Mouse (Mus musculus) cerebral cortex, adult 2 months (tissue): ENCODE results near the gene Vps13d.

Experiments
- WGBS: fragments of 180-500 bp; shearing (Covaris S2); methylation state at CpG from one replicate; pipeline ENCODE4 v1.1.7; 2018; 5-methylcytosine and 5-hydroxymethylcytosine counted together

The Vps13d gene

GRCm38 (mm10) chr4:145211076-145211475, 16.3 kb upstream of the Vps13d start:
- 79% methylated on average over 2 of the region's 2 CpGs for WGBS

GRCm38 (mm10) chr4:145210564-145210963, 15.8 kb upstream of the Vps13d start:
- 88% methylated on average over 5 of the region's 5 CpGs for WGBS

GRCm38 (mm10) chr4:145209690-145210088, 14.9 kb upstream of the Vps13d start:
- 50% methylated on average over 5 of the region's 5 CpGs for WGBS

GRCm38 (mm10) chr4:145209076-145209689, 14.4 kb upstream of the Vps13d start:
- WGBS = 58% methylated on average over 6 of the region's 6 CpGs

GRCm38 (mm10) chr4:145207718-145208371, 13.0 kb upstream of the Vps13d start:
- 31% methylated on average over 3 of the region's 3 CpGs for WGBS

GRCm38 (mm10) chr4:145204779-145205178, 10.0 kb upstream of the Vps13d start:
- WGBS = 85% methylated on average over 8 of the region's 8 CpGs

- WGBS = 81% methylated on average over 2 of the region's 2 CpGs
Measured at GRCm38 (mm10) chr4:145203305-145203704, 8.5 kb upstream of the Vps13d start.

GRCm38 (mm10) chr4:145201424-145201823, 6.6 kb upstream of the Vps13d start:
- 45% methylated on average over 3 of the region's 3 CpGs for WGBS

GRCm38 (mm10) chr4:145199982-145200699, 5.3 kb upstream of the Vps13d start:
- WGBS = 42% methylated on average over 11 of the region's 11 CpGs

GRCm38 (mm10) chr4:145196586-145196985, 1.8 kb upstream of the Vps13d start:
- WGBS = 83% methylated on average over 4 of the region's 4 CpGs

GRCm38 (mm10) chr4:145195172-145195571, 367 bp upstream of the Vps13d start:
- 22% methylated on average over 5 of the region's 5 CpGs for WGBS

GRCm38 (mm10) chr4:145193991-145194511, 754 bp downstream of the Vps13d start:
- 1% methylated on average over 10 of the region's 10 CpGs for WGBS

GRCm38 (mm10) chr4:145193406-145193805, 1.4 kb downstream of the Vps13d start:
- 30% methylated on average over 3 of the region's 3 CpGs for WGBS

- WGBS = 84% methylated on average over 2 of the region's 2 CpGs
Measured at GRCm38 (mm10) chr4:145187619-145188018, 7.2 kb downstream of the Vps13d start.

- 97% methylated on average over 5 of the region's 5 CpGs for WGBS
Measured at GRCm38 (mm10) chr4:145178918-145179549, 15.8 kb downstream of the Vps13d start.

- WGBS = 98% methylated on average over 3 of the region's 3 CpGs
Measured at GRCm38 (mm10) chr4:145165542-145165941, 29.3 kb downstream of the Vps13d start.

GRCm38 (mm10) chr4:145164111-145164510, 30.7 kb downstream of the Vps13d start:
- 87% methylated on average over 4 of the region's 4 CpGs for WGBS

- WGBS = 59% methylated on average over 1 of the region's 1 CpGs
Measured at GRCm38 (mm10) chr4:145161243-145161642, 33.6 kb downstream of the Vps13d start.

- 46% methylated on average over 8 of the region's 8 CpGs for WGBS
Measured at GRCm38 (mm10) chr4:145155956-145156355, 38.8 kb downstream of the Vps13d start.

- 74% methylated on average over 1 of the region's 1 CpGs for WGBS
Measured at GRCm38 (mm10) chr4:145151103-145151486, 43.7 kb downstream of the Vps13d start.

GRCm38 (mm10) chr4:145150345-145151102, 44.3 kb downstream of the Vps13d start:
- WGBS = 46% methylated on average over 5 of the region's 5 CpGs
